Mouse (Mus musculus) spleen, adult 2 months (tissue): ENCODE data around the gene Olfr1417.

Experiments used
- CTCF ChIP-seq: fragments of 200-500 bp; IDR thresholded peaks from 2 replicates; pipeline ENCODE4 v1.5.1; 2011; ENCODE audit warnings: mild to moderate bottlenecking, inconsistent platforms; ENCODE audit not compliant: insufficient read depth, insufficient read length, insufficient replicate concordance; ENCODE audit errors: extremely low read depth
- POLR2A ChIP-seq: fragments of 200-500 bp; IDR thresholded peaks from 2 replicates; pipeline ENCODE4 v1.6.1; 2011; ENCODE audit warnings: low read depth, low read length, inconsistent platforms

- TF ChIP-seq POLR2A: no peak
- no peak for TF ChIP-seq CTCF
These were observed 25.9 kb downstream of the Olfr1417 start for GRCm38 (mm10) chr19:11813136-11813535.
